Mouse (Mus musculus): ENCODE results near the gene Papss1.

The Papss1 gene

GRCm38 (mm10) chr3:131636126-131636525 lies 71.6 kb downstream of the Papss1 start:
- DNase-seq = no peak

GRCm38 (mm10) chr3:131637008-131637407 lies 72.4 kb downstream of the Papss1 start:
- DNase-seq = no peak

- DNase-seq = no peak
Observed at GRCm38 (mm10) chr3:131637664-131638063, 73.1 kb downstream of the Papss1 start.

GRCm38 (mm10) chr3:131638216-131638615 lies 73.6 kb downstream of the Papss1 start:
- no peak for DNase-seq

DNA sequence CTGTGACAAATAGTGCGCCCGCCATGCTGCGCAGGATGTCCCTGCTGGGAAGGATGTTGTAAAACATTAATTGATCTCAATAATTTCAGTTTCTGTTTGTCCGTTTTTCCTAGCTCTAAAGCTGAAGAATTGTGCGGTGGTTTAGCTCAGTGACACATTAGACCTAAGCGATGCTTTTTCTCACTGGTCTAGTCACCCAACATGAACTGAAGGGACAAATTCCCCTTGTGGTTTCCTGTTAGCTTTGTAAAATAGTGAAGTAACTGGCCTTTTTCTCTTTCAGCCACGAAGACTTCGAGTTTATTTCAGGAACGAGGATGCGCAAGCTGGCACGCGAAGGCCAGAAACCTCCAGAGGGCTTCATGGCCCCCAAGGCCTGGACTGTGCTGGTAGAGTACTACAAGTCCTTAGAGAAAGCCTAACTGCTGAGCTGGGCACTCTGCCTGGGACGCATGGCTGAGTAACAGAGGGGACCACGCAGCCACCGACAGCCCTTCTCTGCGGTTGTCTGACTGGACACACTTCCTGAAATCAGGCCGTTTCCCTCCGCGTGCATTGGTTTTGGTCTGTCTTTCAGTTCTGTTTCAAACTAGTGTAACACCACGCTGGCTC lies 78.2 kb downstream of the Papss1 start:
- no peak for DNase-seq

DNA sequence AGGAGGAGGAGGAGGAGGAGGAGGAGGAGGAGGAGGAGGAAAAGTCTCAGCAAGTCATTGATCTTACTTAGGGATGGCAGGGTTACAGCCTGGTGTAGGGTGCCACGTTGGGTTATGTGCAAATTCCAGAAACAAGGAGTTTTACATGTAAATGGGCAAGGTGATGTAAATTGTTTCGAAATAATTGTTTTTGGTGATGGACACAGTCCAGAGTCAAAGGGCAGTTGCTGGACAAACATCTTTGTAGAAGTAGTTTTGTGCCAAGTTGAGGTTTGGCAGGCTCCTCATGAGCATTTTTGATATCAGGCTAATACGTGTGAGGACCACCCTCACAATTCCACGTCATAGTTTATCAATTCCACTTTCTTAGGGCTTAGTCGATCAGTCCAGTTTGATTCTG lies 80.6 kb downstream of the Papss1 start:
- DNase-seq = no peak

DNA sequence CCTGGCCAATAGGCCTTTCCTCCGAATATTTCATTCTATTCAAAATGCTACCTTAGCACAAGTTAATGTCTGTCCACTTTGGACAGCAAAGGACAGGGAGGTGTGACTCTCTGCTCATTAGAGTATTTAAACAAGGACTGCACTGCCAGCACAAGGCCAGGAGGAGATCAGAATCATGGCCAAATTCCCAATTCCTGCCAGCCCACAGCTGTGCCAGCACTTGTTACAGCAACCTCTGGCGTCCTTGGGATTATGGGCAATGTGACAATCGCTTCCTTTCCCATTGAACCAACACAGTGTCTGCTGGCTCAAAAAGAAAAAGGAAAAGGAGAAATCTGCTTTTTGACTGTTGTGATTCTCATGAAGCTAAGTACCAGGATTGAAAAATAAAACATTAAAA lies 89.8 kb downstream of the Papss1 start:
- no peak for DNase-seq

DNA sequence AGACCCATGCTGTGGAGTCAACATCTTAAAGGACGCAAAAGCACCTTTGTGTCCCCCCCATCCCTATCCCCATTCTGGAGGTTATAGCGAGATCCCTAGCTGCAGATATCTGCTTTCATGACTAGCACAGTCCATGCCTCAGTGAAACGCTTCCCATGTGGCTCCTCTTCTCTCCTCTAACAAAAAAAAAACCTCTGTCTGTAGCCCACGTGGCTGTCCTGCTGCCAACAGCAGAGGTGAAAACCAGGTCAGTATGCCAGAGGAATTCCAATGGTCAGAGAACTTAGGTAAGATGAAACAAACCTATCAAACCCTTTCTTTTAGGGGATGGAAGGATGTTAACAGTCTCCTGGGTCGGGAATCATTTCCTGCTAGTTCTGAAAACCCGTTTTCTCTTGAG lies 91.5 kb downstream of the Papss1 start:
- no peak for DNase-seq

DNA sequence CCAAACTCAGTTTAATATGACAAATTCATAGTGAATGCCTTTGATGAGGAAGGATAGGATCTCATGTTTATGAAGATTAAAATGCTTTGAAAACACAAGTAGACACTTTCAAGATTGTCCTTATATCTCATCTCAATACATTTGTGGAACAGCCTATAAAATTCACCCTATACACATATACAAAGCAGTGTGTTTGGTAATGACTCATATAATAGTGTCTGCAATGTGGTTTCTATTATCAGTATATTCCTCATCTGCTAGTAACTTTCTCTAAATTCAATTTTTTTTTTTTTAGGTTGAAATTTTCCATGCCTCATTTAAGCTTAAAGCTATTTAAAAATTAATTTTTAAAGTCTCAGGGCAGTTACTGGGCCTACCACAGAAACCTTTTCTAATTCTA lies 95.6 kb downstream of the Papss1 start:
- DNase-seq = no peak

- DNase-seq = no peak
Observed at GRCm38 (mm10) chr3:131660629-131661028, 96.1 kb downstream of the Papss1 start.

DNA sequence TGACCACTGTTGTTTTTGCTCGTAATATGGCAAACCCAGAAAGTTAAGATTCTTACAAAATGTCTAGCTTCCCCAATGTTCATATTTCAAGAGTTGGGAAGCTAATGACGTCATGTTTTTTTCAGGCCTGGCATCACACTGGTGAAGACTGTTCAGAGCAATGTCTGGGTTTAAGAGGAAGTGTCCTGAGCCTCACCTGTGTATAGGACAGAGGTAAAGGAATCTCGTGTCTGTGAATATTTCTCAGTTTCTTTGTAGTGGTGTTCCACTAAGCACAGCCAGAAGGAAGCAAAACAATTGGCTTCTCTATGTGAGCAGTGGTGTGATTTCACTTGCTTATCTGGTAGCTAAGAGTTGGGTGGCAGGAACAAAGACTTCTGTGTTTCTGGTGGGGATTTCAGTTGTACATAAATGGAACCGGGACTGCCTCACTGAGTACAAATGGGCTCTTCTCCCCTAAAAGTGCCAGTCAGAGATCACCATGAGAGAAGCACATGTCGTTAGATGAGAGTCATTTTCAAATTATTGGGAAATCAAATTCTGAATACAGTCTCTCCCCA lies 98.1 kb downstream of the Papss1 start:
- DNase-seq = no peak

DNA sequence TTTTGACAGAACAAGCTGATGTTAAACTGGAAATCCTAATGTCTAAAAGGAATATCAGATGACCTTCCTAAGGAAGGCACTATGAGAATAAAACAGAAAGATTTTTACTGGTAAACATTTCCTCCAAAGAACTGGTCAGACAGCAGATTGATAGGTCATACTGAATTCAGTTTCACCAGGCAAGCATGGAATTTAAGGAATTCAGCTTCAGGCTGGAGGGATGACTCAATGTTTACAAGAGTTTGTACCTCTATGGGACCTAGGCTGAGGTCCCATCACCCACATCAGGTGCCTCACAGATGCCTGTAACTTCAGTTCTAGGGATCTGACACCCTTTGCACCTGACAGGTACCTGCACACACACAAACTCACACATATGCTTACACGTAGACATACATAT lies 105.3 kb downstream of the Papss1 start:
- no peak for DNase-seq

DNA sequence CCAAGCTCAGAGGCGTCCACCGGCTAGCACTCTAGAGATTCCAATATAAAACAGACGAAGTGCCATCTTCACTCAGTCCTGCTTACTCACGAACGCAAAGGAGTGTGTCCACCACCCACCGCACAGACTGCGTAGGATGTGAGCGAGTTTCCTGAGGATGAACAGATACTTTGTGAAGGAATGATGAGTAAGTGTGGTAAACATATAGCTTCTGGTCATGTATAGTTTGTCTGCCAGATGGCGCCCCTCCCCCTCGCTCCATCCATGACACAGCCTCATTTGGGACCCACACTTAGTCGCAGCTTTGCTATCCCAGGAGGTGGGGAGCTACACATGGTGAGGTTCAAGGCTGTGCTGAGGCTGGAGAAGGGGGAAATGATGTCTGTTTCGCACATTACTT lies 121.5 kb downstream of the Papss1 start:
- no peak for DNase-seq

DNA sequence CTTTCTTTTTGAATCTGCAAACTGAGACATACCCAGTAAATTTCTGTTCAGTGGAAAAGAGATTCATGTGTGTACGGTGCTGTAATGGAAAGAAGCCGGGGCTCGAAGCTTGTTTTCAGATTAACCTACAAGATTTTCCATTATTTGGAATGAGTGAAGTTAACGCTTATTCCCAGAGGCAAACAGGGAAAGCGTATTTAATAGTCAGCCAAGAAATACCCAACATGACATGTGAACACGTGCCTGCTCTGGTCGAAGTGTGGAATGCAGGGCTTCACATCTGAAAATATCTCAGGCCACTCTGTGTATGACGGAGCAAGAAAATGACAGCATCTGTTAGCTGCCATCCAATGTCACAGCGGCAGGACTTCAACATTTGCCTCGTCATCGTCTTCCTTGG lies 125.4 kb downstream of the Papss1 start:
- DNase-seq = no peak

- no peak for DNase-seq
Observed at GRCm38 (mm10) chr3:131690543-131690942, 126.0 kb downstream of the Papss1 start.

GRCm38 (mm10) chr3:131691202-131691601 lies 126.6 kb downstream of the Papss1 start:
- DNase-seq = no peak
